Mouse (Mus musculus) liver, embryonic 15.5 days (tissue): ENCODE results near the gene Rgs6. TPM values are rescaled to one million over a fixed set of nuclear protein-coding genes. Genes with fewer than 3 reads are reported as not detected.

Experiments used
- ATAC-seq: fragments of 200-750 bp; cut with Nextera tagmentation; 2 replicates; pipeline ENCODE4 v1.8.0; 2017; ENCODE audit warnings: moderate number of reproducible peaks, mild to moderate bottlenecking, moderate library complexity; ENCODE audit not compliant: insufficient read depth
- H3K27ac ChIP-seq: fragments of 300-500 bp; sonication (generic); replicated peaks from 2 replicates; pipeline ENCODE4 v1.5.1; 2015; ENCODE audit warnings: mild to moderate bottlenecking, inconsistent platforms
- H3K27me3 ChIP-seq: fragments of 300-500 bp; sonication (generic); 2 replicates; pipeline ENCODE4 v1.6.1; 2015; ENCODE audit warnings: mild to moderate bottlenecking, inconsistent platforms
- H3K36me3 ChIP-seq: fragments of 300-500 bp; sonication (generic); replicated peaks from 2 replicates; pipeline ENCODE4 v1.6.1; 2015; ENCODE audit warnings: moderate library complexity, mild to moderate bottlenecking, inconsistent platforms
- H3K4me1 ChIP-seq: fragments of 300-500 bp; sonication (generic); replicated peaks from 2 replicates; pipeline ENCODE4 v1.6.1; 2015; ENCODE audit warnings: inconsistent platforms
- H3K4me2 ChIP-seq: fragments of 300-500 bp; sonication (generic); 2 replicates; pipeline ENCODE4 v1.6.1; 2015; ENCODE audit warnings: moderate library complexity, mild to moderate bottlenecking, inconsistent platforms
- H3K4me3 ChIP-seq: fragments of 300-500 bp; sonication (generic); replicated peaks from 2 replicates; pipeline ENCODE4 v1.5.1; 2015; ENCODE audit warnings: mild to moderate bottlenecking, inconsistent platforms
- H3K9ac ChIP-seq: fragments of 300-500 bp; sonication (generic); 2 replicates; pipeline ENCODE4 v1.6.1; 2015; ENCODE audit warnings: moderate library complexity, mild to moderate bottlenecking, inconsistent platforms
- H3K9me3 ChIP-seq: fragments of 300-500 bp; sonication (generic); replicated peaks from 2 replicates; pipeline ENCODE4 v1.6.1; 2016; ENCODE audit warnings: inconsistent platforms
- WGBS: fragments of 180-500 bp; shearing (Covaris S2); methylation state at CpG from one replicate; pipeline ENCODE4 v1.1.7; 2015; ENCODE audit warnings: mixed read lengths; ENCODE audit not compliant: insufficient replicate concordance; 5-methylcytosine and 5-hydroxymethylcytosine counted together
- polyA plus RNA-seq: library from polyadenylated mRNA; unstranded; fragments of >200 nt; fragmentation: Nextera tagmentation; extraction: Ambion mirVana; gene quantifications from 2 replicates; pipeline ENCODE4 v1.2.1, GENCODE M21; 2015

Gene Rgs6
- polyA plus RNA-seq, 1 experiment from 2014 or later, result 0.10 TPM

GRCm38 (mm10) chr12:82810631-82811030 lies 222.5 kb downstream of the Rgs6 start:
- Histone ChIP-seq H3K4me3 (no peak overlapping the region), H3K4me1 (no peaks in the 10 kb centered on the region), H3K9ac (no peak overlapping the region), H3K27me3 (no peaks in the 10 kb centered on the region), H3K36me3 (no peaks in the 10 kb centered on the region), H3K9me3 (no peaks in the 10 kb centered on the region), H3K27ac (no peak overlapping the region), H3K4me2 (no peak overlapping the region)
- WGBS, result 62% methylated on average over 3 of the region's 3 CpGs
- ATAC-seq, result no peak

GRCm38 (mm10) chr12:82815982-82816381 lies 227.9 kb downstream of the Rgs6 start:
- Histone ChIP-seq H3K27ac (no peak overlapping the region), H3K4me3 (no peak overlapping the region), H3K4me2 (no peak overlapping the region), H3K4me1 (no peaks in the 10 kb centered on the region), H3K9ac (no peak overlapping the region), H3K9me3 (no peaks in the 10 kb centered on the region), H3K36me3 (no peaks in the 10 kb centered on the region), H3K27me3 (no peaks in the 10 kb centered on the region)
- ATAC-seq, result no peak
- WGBS, result 58% methylated on average over 2 of the region's 2 CpGs

GRCm38 (mm10) chr12:82819328-82819727 lies 231.2 kb downstream of the Rgs6 start:
- Histone ChIP-seq H3K36me3 (no peaks in the 10 kb centered on the region), H3K4me2 (no peak overlapping the region), H3K9ac (no peak overlapping the region), H3K4me1 (no peaks in the 10 kb centered on the region), H3K27ac (no peak overlapping the region), H3K4me3 (no peak overlapping the region), H3K9me3 (no peaks in the 10 kb centered on the region), H3K27me3 (no peaks in the 10 kb centered on the region)
- ATAC-seq, result no peak
- WGBS, result 50% methylated on average over 6 of the region's 6 CpGs

GRCm38 (mm10) chr12:82819991-82820390 lies 231.9 kb downstream of the Rgs6 start:
- no peaks in the 10 kb centered on the region for H3K4me1 ChIP-seq
- ATAC-seq, result no peak
- no peaks in the 10 kb centered on the region for H3K27me3 ChIP-seq
- no peak overlapping the region for H3K27ac ChIP-seq
- no peak overlapping the region for H3K9ac ChIP-seq
- H3K9me3 ChIP-seq, result no peaks in the 10 kb centered on the region
- WGBS, result 56% methylated on average over 6 of the region's 6 CpGs
- no peaks in the 10 kb centered on the region for H3K36me3 ChIP-seq
- H3K4me2 ChIP-seq, result no peak overlapping the region
- H3K4me3 ChIP-seq, result no peak overlapping the region

- Histone ChIP-seq H3K27ac (no peak overlapping the region), H3K9ac (no peak overlapping the region), H3K36me3 (no peaks in the 10 kb centered on the region), H3K4me2 (no peak overlapping the region), H3K4me3 (no peak overlapping the region), H3K27me3 (no peaks in the 10 kb centered on the region), H3K9me3 (no peaks in the 10 kb centered on the region), H3K4me1 (no peaks in the 10 kb centered on the region)
- ATAC-seq, result no peak
- 60% methylated on average over 3 of the region's 3 CpGs for whole genome bisulfite sequencing
Measured at GRCm38 (mm10) chr12:82822821-82823620, 234.9 kb downstream of the Rgs6 start.

- 53% methylated on average over 8 of the region's 8 CpGs for WGBS
- ATAC-seq, result no peak
- no peak overlapping the region for H3K9ac ChIP-seq
Measured at GRCm38 (mm10) chr12:82830333-82830732, 242.2 kb downstream of the Rgs6 start.

GRCm38 (mm10) chr12:82838544-82838943 lies 250.5 kb downstream of the Rgs6 start:
- no peak for ATAC-seq
- Histone ChIP-seq H3K4me3 (no peak overlapping the region), H3K27me3 (no peaks in the 10 kb centered on the region), H3K27ac (no peak overlapping the region), H3K4me2 (no peak overlapping the region), H3K4me1 (no peaks in the 10 kb centered on the region), H3K9ac (no peak overlapping the region), H3K9me3 (0 out of 2 replicates have a peak, but pooled peaks cover 3% of the 10 kb centered on the region), H3K36me3 (no peaks in the 10 kb centered on the region)
- 71% methylated on average over 1 of the region's 1 CpGs for WGBS

More at GRCm38 (mm10) chr12:82830333-82830732, 242.2 kb downstream of the Rgs6 start:
- no peaks in the 10 kb centered on the region for H3K9me3 ChIP-seq
- no peaks in the 10 kb centered on the region for H3K27me3 ChIP-seq
- H3K4me1 ChIP-seq, result no peaks in the 10 kb centered on the region
- H3K36me3 ChIP-seq, result no peaks in the 10 kb centered on the region
- no peak overlapping the region for H3K4me2 ChIP-seq
- no peak overlapping the region for H3K4me3 ChIP-seq
- no peak overlapping the region for H3K27ac ChIP-seq

- no peak for ATAC-seq
- no peak overlapping the region for H3K4me2 ChIP-seq
- H3K36me3 ChIP-seq, result no peaks in the 10 kb centered on the region
- H3K9me3 ChIP-seq, result 0 out of 2 replicates have a peak, but pooled peaks cover 3% of the 10 kb centered on the region
- no peak overlapping the region for H3K27ac ChIP-seq
- H3K9ac ChIP-seq, result no peak overlapping the region
- WGBS, result 64% methylated on average over 6 of the region's 6 CpGs
- H3K4me3 ChIP-seq, result no peak overlapping the region
- no peaks in the 10 kb centered on the region for H3K4me1 ChIP-seq
- no peaks in the 10 kb centered on the region for H3K27me3 ChIP-seq
Measured at GRCm38 (mm10) chr12:82841566-82841965, 253.5 kb downstream of the Rgs6 start.

- ATAC-seq, result no peak
- Histone ChIP-seq H3K4me2 (no peak overlapping the region), H3K9ac (no peak overlapping the region), H3K4me1 (no peaks in the 10 kb centered on the region), H3K27me3 (no peaks in the 10 kb centered on the region), H3K9me3 (no peaks in the 10 kb centered on the region), H3K27ac (no peak overlapping the region), H3K36me3 (no peaks in the 10 kb centered on the region), H3K4me3 (no peak overlapping the region)
- WGBS, result 66% methylated on average over 3 of the region's 3 CpGs
Measured at GRCm38 (mm10) chr12:82848304-82848872, 260.3 kb downstream of the Rgs6 start.

GRCm38 (mm10) chr12:82854902-82855301 lies 266.8 kb downstream of the Rgs6 start:
- Histone ChIP-seq H3K9ac (no peak overlapping the region), H3K9me3 (no peaks in the 10 kb centered on the region), H3K27me3 (no peaks in the 10 kb centered on the region), H3K4me2 (no peak overlapping the region), H3K4me1 (no peaks in the 10 kb centered on the region), H3K36me3 (no peaks in the 10 kb centered on the region), H3K4me3 (no peak overlapping the region), H3K27ac (no peak overlapping the region)
- WGBS, result 70% methylated on average over 5 of the region's 5 CpGs
- no peak for ATAC-seq

- no peak for ATAC-seq
Measured at GRCm38 (mm10) chr12:82855333-82856107, 267.4 kb downstream of the Rgs6 start.

More at GRCm38 (mm10) chr12:82855333-82856107, 267.4 kb downstream of the Rgs6 start:
- H3K4me3 ChIP-seq, result no peak overlapping the region
- H3K9me3 ChIP-seq, result no peaks in the 10 kb centered on the region
- H3K27me3 ChIP-seq, result no peaks in the 10 kb centered on the region
- H3K9ac ChIP-seq, result no peak overlapping the region
- no peak overlapping the region for H3K4me2 ChIP-seq
- WGBS, result 57% methylated on average over 4 of the region's 4 CpGs
- no peaks in the 10 kb centered on the region for H3K4me1 ChIP-seq
- no peak overlapping the region for H3K27ac ChIP-seq
- no peaks in the 10 kb centered on the region for H3K36me3 ChIP-seq
